Mouse (Mus musculus) bone marrow, adult 2 months (tissue): ENCODE measurements around the gene Nkpd1.

Experiments
- CTCF ChIP-seq: fragments of 200-500 bp; IDR thresholded peaks from 2 replicates; pipeline ENCODE4 v1.5.1; 2011; ENCODE audit warnings: low read length, control low read depth; ENCODE audit not compliant: control insufficient read depth, insufficient read depth
- POLR2A ChIP-seq: fragments of 200-500 bp; IDR thresholded peaks from 2 replicates; pipeline ENCODE4 v1.6.1; 2011; ENCODE audit warnings: low read depth, mild to moderate bottlenecking, control low read depth, low read length, borderline replicate concordance; ENCODE audit not compliant: control insufficient read depth

DNA sequence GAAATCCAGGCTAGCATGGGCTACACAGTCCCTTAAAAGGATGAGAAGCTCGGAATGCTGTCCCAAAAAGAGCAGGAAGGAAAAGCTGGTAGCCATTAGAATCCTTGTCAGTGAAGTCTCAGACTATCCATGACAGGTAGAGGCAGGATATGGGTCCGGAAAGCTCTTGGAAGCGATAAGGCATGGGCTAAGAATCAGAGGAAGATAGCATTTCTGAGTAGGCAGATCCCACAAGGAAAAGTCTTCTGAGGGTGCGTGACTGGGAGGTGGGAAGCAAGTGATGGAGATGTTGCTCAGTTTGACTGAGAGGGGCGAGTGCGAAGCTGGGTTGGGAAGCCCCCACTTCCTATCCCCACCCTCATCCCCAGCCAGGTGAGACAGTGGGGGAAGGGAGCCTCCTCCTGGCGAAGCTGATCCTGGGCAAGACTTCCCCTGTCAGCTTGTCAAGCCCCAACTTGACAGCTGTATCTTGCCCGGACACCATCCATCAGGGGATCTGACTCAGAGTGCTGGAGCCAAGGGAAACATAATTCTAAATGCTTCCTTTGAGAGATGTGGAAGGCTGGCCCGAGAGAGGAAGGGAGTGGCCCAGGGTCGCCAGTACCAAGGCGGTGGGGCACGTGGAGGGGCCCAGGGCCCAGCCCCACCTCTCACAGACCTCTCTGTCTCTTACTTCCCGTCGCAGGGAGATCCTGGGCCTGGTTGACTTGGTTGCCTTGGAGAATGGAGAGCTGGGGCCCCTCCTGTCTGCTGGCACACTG lies 39.8 kb upstream of the Nkpd1 start:
- TF ChIP-seq CTCF, result no peak
- no peak for TF ChIP-seq POLR2A
